Mouse (Mus musculus) small intestine, adult 2 months (tissue): ENCODE results near the gene Utrn. TPM values are rescaled to one million over a fixed set of nuclear protein-coding genes. Genes with fewer than 3 reads are reported as not detected.

Experiments
- H3K27ac ChIP-seq: fragments of 200-500 bp; 2 replicates; pipeline ENCODE4 v1.5.1; 2012; ENCODE audit warnings: low read depth, low read length, control low read depth, inconsistent platforms; ENCODE audit not compliant: insufficient read depth
- H3K27me3 ChIP-seq: fragments of 200-500 bp; 2 replicates; pipeline ENCODE4 v1.6.1; 2012; ENCODE audit warnings: mild to moderate bottlenecking, moderate library complexity, low read length, inconsistent platforms; ENCODE audit not compliant: control insufficient read depth, insufficient read depth
- H3K36me3 ChIP-seq: fragments of 200-500 bp; 2 replicates; pipeline ENCODE4 v1.6.1; 2012; ENCODE audit warnings: mild to moderate bottlenecking, low read length, control low read depth, inconsistent platforms; ENCODE audit not compliant: control insufficient read depth, insufficient read depth
- H3K4me1 ChIP-seq: fragments of 200-500 bp; 2 replicates; pipeline ENCODE4 v1.6.1; 2012; ENCODE audit warnings: low read length, inconsistent platforms, mixed read lengths; ENCODE audit not compliant: control insufficient read depth, insufficient read depth, insufficient read length
- H3K4me3 ChIP-seq: fragments of 200-500 bp; 2 replicates; pipeline ENCODE4 v1.5.1; 2012; ENCODE audit warnings: low read depth, mild to moderate bottlenecking, control low read depth, inconsistent platforms, low read length, moderate library complexity
- CTCF ChIP-seq: fragments of 200-500 bp; IDR thresholded peaks from 2 replicates; pipeline ENCODE4 v1.5.1; 2012; ENCODE audit warnings: low read depth, mild to moderate bottlenecking, control low read depth, inconsistent platforms, low read length, moderate library complexity, mixed read lengths; ENCODE audit not compliant: insufficient replicate concordance, insufficient read length; ENCODE audit errors: extremely low read depth
- POLR2A ChIP-seq: fragments of 200-500 bp; IDR thresholded peaks from 2 replicates; pipeline ENCODE4 v1.6.1; 2012; ENCODE audit warnings: low read depth, mild to moderate bottlenecking, control low read depth, inconsistent platforms, low read length, moderate library complexity
- WGBS: fragments of 180-500 bp; shearing (Covaris S2); methylation state at CpG from one replicate; pipeline ENCODE4 v1.1.7; 2018; 5-methylcytosine and 5-hydroxymethylcytosine counted together
- polyA plus RNA-seq: library from polyadenylated mRNA; depleted of rRNA; stranded (reverse); fragments of >200 nt; gene quantifications from 2 replicates; pipeline ENCODE4 v1.2.3, GENCODE M21; 2012

Gene Utrn
- polyA plus RNA-seq, 1 experiment = 20.5 TPM

DNA sequence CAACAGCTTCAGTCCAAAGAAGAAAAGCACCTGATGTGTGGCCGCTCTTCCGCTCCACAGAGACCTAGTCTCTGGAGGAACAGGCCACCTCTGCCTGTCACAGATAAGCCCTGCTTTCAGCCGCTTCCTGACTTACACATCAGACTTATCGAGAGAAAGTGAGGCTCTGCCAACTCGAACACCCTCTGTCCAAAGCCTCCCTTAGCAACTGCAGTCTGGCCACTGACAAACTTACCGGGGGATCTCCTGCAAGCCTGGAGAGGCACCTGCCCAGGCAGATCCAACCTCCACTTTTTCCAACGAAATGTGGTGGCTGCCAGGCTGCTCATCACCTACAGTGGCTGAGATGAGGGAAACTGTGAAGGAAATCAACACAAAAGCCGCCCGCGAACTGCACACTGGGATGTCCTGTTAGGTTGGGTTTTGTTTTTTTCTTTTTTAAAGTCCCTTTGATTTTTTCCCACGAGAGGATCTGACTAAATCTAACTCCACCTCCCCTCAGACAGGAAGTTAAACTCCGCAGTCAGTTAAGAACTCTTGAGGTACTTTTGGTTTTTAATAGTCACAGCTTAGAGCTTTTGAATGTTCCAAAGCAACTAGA, 55.9 kb downstream of the Utrn start:
- TF ChIP-seq CTCF = no peak
- 0 out of 2 replicates have a peak, but pooled peaks have one; percentile 35 for TF ChIP-seq POLR2A
- Histone ChIP-seq H3K36me3 (no peaks in the 10 kb centered on the region), H3K27me3 (no peaks in the 10 kb centered on the region), H3K4me1 (peaks cover 5% of the 10 kb centered on the region), H3K27ac (peak overlapping the region; percentile 74), H3K4me3 (peak overlapping the region; percentile 49)
- WGBS = 62% methylated on average over 12 of the region's 12 CpGs

DNA sequence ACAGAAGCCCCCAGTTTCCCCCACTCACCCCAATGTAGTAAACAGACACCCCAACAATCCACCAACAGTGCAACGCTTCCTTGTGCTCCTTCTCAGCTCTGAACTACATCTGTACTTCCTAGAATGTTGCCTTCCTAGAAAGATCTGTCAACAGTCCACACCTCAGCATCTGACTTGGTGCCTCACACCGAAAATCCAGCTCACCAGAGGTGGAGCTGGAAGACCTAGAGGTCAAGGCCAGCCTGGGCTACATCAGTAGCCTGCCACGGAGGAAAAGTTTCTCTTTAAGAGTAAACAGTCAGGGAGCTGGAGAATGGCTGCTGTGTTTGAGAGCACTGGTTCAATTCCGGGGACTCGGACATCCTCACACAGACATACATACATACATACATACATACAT, 56.5 kb downstream of the Utrn start:
- peak overlapping the region; percentile 57 for H3K27ac ChIP-seq
- 59% methylated on average over 5 of the region's 5 CpGs for WGBS
- H3K4me1 ChIP-seq = peaks cover 3% of the 10 kb centered on the region; the same call in 1 of the 2 replicates
- no peaks in the 10 kb centered on the region for H3K36me3 ChIP-seq
- no peak for TF ChIP-seq CTCF
- TF ChIP-seq POLR2A = no peak
- H3K4me3 ChIP-seq = peak overlapping the region; percentile 49
- H3K27me3 ChIP-seq = no peaks in the 10 kb centered on the region

DNA sequence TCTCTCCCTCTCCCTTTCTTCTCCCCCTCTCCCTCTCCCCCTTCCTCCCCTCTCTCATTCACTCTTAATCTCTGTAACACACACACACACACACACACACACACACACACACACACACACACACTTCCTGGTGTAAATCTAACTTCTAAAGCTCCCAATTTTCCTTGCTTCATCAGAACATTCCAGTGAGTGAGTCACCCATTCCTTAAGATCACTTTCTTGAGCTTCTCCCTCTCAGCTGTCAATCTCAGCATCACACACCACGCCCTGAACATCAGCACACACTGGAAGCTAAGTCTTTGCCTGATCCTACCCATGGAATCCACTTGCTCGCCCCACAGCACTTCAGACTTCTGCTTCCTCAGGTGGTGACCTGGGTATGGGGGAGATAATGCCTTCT, 58.3 kb downstream of the Utrn start:
- Histone ChIP-seq H3K36me3 (no peaks in the 10 kb centered on the region), H3K4me3 (no peak overlapping the region), H3K4me1 (peaks cover 3% of the 10 kb centered on the region; the same call in 1 of the 2 replicates), H3K27me3 (no peaks in the 10 kb centered on the region), H3K27ac (no peak overlapping the region)
- WGBS = 77% methylated on average over 2 of the region's 2 CpGs
- TF ChIP-seq POLR2A = no peak
- TF ChIP-seq CTCF = no peak

- no peaks in the 10 kb centered on the region for H3K36me3 ChIP-seq
- TF ChIP-seq CTCF (no peak), POLR2A (no peak)
- H3K4me1 ChIP-seq = peaks cover 3% of the 10 kb centered on the region; the same call in 1 of the 2 replicates
- H3K27ac ChIP-seq = no peak overlapping the region
- H3K4me3 ChIP-seq = no peak overlapping the region
- WGBS = 44% methylated on average over 3 of the region's 3 CpGs
- no peaks in the 10 kb centered on the region for H3K27me3 ChIP-seq
These were observed 59.5 kb downstream of the Utrn start for GRCm38 (mm10) chr10:12809702-12810101.

DNA sequence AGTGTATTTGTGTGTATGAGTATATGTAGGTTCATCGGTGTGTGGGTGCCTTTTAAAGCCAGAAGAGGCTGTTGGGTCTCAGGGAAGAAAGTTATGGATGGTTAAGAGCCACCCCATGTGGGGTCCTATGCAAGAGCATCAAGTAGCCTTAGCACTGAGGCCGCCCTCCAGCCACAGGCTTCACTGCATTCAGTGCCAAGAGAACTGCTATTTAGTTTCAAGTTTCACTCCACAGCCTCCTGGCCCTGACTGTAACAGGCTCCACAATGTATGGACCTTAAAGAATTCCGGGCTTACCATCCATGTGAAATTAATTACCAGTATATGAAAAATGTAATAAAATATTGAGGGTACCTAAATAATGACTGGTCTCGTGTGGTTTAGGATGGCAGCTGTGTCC, 60.7 kb downstream of the Utrn start:
- WGBS = 92% methylated on average over 4 of the region's 4 CpGs
- Histone ChIP-seq H3K36me3 (no peaks in the 10 kb centered on the region), H3K27me3 (no peaks in the 10 kb centered on the region), H3K4me3 (no peak overlapping the region), H3K27ac (no peak overlapping the region), H3K4me1 (peaks cover 3% of the 10 kb centered on the region; the same call in 1 of the 2 replicates)
- TF ChIP-seq POLR2A = no peak
- TF ChIP-seq CTCF = no peak

DNA sequence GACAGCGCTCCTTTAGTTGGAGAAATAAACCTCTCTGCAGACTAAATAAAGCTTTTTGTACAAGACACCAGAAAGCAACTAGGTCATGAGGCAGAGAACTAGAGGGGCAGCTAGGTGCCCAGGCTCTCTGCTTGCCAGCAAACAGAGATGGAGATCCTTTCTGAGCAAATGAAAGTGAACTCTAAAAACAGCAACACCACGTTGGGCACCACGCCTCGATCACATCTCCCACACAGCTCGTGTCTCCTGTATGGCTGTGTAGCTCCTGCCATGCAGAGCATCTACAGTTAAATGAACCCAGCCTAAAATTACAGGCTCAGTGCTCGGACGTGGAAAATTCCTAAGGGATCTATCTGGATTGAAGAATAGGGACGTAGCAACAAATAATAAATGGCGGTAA, 61.5 kb downstream of the Utrn start:
- Histone ChIP-seq H3K36me3 (no peaks in the 10 kb centered on the region), H3K4me3 (no peak overlapping the region), H3K4me1 (peaks cover 3% of the 10 kb centered on the region; the same call in 1 of the 2 replicates), H3K27ac (no peak overlapping the region), H3K27me3 (no peaks in the 10 kb centered on the region)
- 85% methylated on average over 9 of the region's 9 CpGs for WGBS
- TF ChIP-seq CTCF = no peak
- TF ChIP-seq POLR2A = no peak

- no peak overlapping the region for H3K4me3 ChIP-seq
- peaks cover 3% of the 10 kb centered on the region; the same call in 1 of the 2 replicates for H3K4me1 ChIP-seq
- H3K27me3 ChIP-seq = no peaks in the 10 kb centered on the region
- WGBS = 93% methylated on average over 2 of the region's 2 CpGs
- TF ChIP-seq POLR2A (no peak), CTCF (no peak)
- no peak overlapping the region for H3K27ac ChIP-seq
- no peaks in the 10 kb centered on the region for H3K36me3 ChIP-seq
These were observed 63.3 kb downstream of the Utrn start for GRCm38 (mm10) chr10:12805826-12806225.
